Mouse (Mus musculus): ENCODE data around the gene Auts2.

Auts2 gene

GRCm38 (mm10) chr5:131435239-131435876, 1107.8 kb downstream of the Auts2 start:
- DNase-seq (ENCODE audit: low spot score): no peak

- DNase-seq (ENCODE audit: low spot score): no peak
Observed at GRCm38 (mm10) chr5:131433291-131433690, 1109.9 kb downstream of the Auts2 start.

DNA sequence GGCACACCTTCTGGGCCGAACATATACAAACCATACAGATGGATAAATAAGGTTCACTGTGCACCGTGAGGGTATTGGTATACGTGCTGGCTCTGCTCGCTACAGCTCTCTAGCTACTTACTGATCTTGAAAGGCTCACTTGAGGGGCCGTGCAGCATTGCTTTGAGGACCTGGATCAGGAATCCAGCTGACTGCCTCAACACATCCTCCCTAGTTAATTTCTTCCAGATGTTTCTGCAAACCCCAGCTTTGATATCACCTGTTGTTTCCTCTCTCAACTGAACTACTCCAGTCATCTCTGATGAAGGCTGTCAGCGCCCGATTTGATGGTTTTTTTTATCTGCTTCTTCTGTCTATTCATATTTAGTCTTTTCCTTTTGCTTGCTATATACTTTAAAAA, 1111.2 kb downstream of the Auts2 start:
- no peak for DNase-seq (ENCODE audit: low spot score)

GRCm38 (mm10) chr5:131430109-131430508, 1113.0 kb downstream of the Auts2 start:
- peak; percentile 62 for DNase-seq (ENCODE audit: low spot score)

DNA sequence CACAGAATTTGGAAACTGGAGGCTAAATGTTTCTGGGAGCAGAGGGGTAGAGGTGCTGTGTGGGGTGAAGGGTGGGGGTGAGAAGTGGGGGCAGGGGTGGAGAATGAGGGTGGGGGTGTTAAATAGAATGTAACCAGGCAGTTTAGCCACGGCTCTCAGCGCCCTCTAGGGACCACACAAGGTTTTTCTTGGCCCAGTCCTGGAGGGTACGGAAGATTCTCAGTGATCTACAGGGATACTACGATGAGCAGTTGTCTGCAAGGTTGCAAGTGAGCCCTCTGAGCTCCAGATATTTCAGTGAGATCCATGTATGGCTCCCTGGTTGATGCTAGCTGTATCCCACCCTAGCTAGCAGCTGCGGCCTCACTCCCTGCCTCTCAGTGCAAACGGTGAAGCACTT, 1113.6 kb downstream of the Auts2 start:
- no peak for DNase-seq (ENCODE audit: low spot score)

DNA sequence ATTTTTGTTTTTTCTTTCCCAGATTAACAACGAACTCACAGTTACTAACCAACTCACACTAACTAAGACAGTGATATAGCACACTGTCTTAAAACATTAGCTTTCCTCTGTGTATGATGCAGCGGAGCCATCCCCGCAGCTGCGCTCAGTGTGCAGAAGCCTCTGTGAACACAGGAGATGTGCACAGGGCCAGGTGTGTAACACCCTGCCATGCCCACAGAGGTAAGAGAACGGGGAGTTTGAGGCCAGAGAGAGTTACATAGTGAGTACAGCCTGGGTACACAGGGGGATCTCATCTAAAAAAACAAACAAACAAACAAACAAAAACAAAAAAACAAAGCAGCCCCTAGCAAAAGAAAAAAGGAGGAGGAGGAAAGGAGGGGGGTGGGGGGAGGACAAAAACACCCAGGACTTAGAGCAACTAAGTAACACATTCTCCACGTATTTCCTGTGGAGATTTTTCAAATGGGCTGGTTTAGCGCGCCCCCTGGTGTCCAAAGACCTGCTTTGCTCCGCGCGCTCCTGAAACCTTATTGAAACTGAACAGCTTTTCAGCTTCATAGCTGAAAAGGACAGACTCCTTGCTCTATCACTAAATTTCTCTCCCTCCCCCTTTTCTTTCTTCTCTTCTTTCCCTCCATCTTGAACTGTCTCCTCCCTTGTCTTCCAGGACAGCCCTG, 1115.3 kb downstream of the Auts2 start:
- DNase-seq (ENCODE audit: low spot score): peak; percentile 66

DNA sequence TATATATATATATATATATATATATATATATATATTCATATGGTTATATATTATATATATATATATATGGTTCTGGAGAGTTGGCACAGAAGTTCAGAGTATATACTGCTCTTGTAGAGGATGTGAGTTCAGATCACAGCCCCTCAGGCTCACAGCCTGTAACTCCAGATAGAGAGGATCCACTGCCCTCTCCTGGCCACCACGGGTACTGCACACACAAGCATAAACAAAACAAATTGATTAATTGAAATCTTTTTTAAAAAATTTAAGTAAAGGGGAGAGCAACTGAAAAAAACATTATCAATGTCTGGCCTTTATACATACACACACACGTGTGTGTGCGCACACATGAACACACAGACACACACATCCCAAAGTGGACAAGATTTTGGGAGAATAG, 1120.4 kb downstream of the Auts2 start:
- DNase-seq (ENCODE audit: low spot score): no peak

DNA sequence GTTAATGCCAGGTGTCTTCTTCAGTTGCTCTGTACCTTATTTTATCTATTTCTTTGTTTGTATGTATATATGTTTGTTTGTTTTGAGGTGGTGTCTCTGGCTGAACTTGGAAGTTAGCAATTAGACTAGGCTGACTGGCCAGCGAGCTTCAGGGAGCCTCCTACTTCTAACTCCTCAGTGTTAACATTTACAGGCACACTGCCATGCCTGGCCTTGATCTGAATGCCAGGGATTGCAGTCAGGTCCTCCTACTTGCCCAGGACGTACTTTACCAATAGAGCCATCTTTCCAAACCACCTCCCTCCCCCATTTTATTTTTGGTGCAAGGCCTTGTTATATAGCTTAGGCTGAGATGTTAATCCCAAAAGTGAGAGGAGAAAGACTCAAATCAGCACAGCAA, 1122.7 kb downstream of the Auts2 start:
- DNase-seq (ENCODE audit: low spot score): peak; percentile 28

GRCm38 (mm10) chr5:131415902-131416545, 1127.1 kb downstream of the Auts2 start:
- DNase-seq (ENCODE audit: low spot score): no peak

DNA sequence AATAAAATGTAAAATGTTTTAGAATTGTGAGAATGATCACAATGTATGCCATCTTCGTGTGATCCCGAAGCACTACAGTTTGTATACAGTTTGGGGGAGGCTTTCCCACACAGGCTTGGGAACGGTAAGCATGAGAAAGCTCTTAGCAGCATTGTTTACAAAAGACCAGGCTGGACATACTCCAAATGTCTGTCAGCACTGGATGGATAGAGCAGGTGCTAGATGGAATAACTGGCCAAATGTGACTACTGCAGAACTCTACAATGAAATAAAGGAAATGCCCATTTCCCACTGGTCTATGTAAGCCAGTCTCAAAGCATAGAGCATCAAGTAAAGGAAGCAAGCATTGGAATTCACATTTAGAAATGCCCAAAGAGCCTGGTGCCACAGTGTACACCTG, 1144.9 kb downstream of the Auts2 start:
- no peak for DNase-seq (ENCODE audit: low spot score)

- no peak for DNase-seq (ENCODE audit: low spot score)
Observed at GRCm38 (mm10) chr5:131395756-131396155, 1147.4 kb downstream of the Auts2 start.

Data from testis, postnatal 14 days (tissue).